Mouse (Mus musculus) spleen, adult 2 months (tissue): ENCODE measurements around the gene Gm3072. TPM values are rescaled to one million over a fixed set of nuclear protein-coding genes. Genes with fewer than 3 reads are reported as not detected.

Source experiments
- polyA plus RNA-seq: library from polyadenylated mRNA; depleted of rRNA; stranded (reverse); fragments of >200 nt; gene quantifications from 2 replicates; pipeline ENCODE4 v1.2.3, GENCODE M21; 2012; rRNA removed

Gene Gm3072
- polyA plus RNA-seq, 1 experiment, result not detected

Other genes starting within 250 kb of the Gm3072 start
- not detected in 2 replicates for gene Gm7945, start 238.2 kb downstream of the Gm3072 start, polyA plus RNA-seq
- gene Gm6482, start 216.3 kb downstream of the Gm3072 start, polyA plus RNA-seq, result not detected in 2 replicates
- not detected in 2 replicates for gene Gm7954, start 171.1 kb downstream of the Gm3072 start, polyA plus RNA-seq
- not detected in 2 replicates for gene Gm3486, start 135.1 kb downstream of the Gm3072 start, polyA plus RNA-seq
- gene Gm7970, start 69.0 kb downstream of the Gm3072 start, polyA plus RNA-seq, result not detected in 2 replicates
- gene 1700049E17Rik2, start 51.4 kb downstream of the Gm3072 start, polyA plus RNA-seq, result not detected in 2 replicates
- gene Gm3676, start 21.9 kb upstream of the Gm3072 start, polyA plus RNA-seq, result not detected in 2 replicates
- not detected in 2 replicates for gene Gm8068, start 77.3 kb upstream of the Gm3072 start, polyA plus RNA-seq
- gene Gm7929, start 126.0 kb upstream of the Gm3072 start, polyA plus RNA-seq, result not detected in 2 replicates
- gene Gm47189, start 147.8 kb upstream of the Gm3072 start, polyA plus RNA-seq, result not detected in 2 replicates